Mouse (Mus musculus) midbrain, embryonic 10.5 days (tissue): Measurements from ENCODE around the gene Tap2. TPM values are rescaled to one million over a fixed set of nuclear protein-coding genes. Genes with fewer than 3 reads are reported as not detected.
"Not testable (repeated sequence)": the region's sequence is repeated elsewhere in the genome, so short reads cannot be mapped to it uniquely, and the experiment has no call there.

Source experiments
- DNase-seq: peaks from one replicate; pipeline ENCODE4 v3.0.0-alpha.2; 2017; ENCODE audit warnings: low spot score
- H3K27ac ChIP-seq: fragments of 300-500 bp; sonication (generic); replicated peaks from 2 replicates; pipeline ENCODE4 v1.5.1; 2016; ENCODE audit warnings: mild to moderate bottlenecking
- H3K27me3 ChIP-seq: fragments of 300-500 bp; sonication (generic); 2 replicates; pipeline ENCODE4 v1.6.1; 2016; ENCODE audit warnings: low read depth, mild to moderate bottlenecking; ENCODE audit not compliant: poor library complexity, severe bottlenecking
- H3K36me3 ChIP-seq: fragments of 300-500 bp; sonication (generic); 2 replicates; pipeline ENCODE4 v1.6.1; 2016; ENCODE audit warnings: mild to moderate bottlenecking, moderate library complexity
- H3K4me1 ChIP-seq: fragments of 300-500 bp; sonication (generic); 2 replicates; pipeline ENCODE4 v1.6.1; 2016
- H3K4me3 ChIP-seq: fragments of 300-500 bp; sonication (generic); 2 replicates; pipeline ENCODE4 v1.5.1; 2016; ENCODE audit warnings: mild to moderate bottlenecking, moderate library complexity
- H3K9me3 ChIP-seq: fragments of 300-500 bp; sonication (generic); replicated peaks from 2 replicates; pipeline ENCODE4 v1.6.1; 2016; ENCODE audit warnings: mild to moderate bottlenecking
- WGBS: fragments of 180-500 bp; shearing (Covaris S2); methylation state at CpG from one replicate; pipeline ENCODE4 v1.1.7; 2016; 5-methylcytosine and 5-hydroxymethylcytosine counted together
- polyA plus RNA-seq: library from polyadenylated mRNA; unstranded; fragments of >200 nt; fragmentation: Nextera tagmentation; extraction: Ambion mirVana; gene quantifications from 2 replicates; pipeline ENCODE4 v1.2.1, GENCODE M21; 2016

The Tap2 gene
- polyA plus RNA-seq, 1 experiment from 2014 or later = 0.53 TPM

DNA sequence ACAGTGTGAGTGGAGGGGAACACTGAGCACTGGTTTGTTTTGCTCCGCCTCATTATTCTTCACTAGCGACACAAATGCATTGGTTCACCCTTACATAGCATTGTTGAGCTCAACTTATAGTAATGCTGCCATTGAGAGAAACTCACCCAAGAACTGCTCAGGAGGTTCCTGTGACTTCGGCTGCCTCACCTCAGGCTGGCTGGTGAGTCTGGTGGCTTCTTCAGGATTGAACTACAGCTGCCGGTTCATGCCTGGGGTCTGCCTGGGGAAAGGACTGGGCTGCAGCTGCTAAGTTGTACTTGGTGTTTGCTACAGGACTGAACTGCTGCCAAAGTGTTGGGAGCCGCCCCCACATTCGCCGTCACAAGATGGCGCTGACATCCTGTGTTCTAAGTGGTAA lies 22.1 kb downstream of the Tap2 start:
- DNase-seq = no peak
- Histone ChIP-seq H3K4me1 (no peaks in the 10 kb centered on the region), H3K36me3 (no peaks in the 10 kb centered on the region), H3K27me3 (no peaks in the 10 kb centered on the region), H3K9me3 (peaks cover 15% of the 10 kb centered on the region), H3K4me3 (no peak overlapping the region), H3K27ac (no peak overlapping the region)
- WGBS = 94% methylated on average over 8 of the region's 8 CpGs

GRCm38 (mm10) chr17:34225911-34226310 lies 22.6 kb downstream of the Tap2 start:
- WGBS = 99% methylated on average over 15 of the region's 23 CpGs
- not testable (repeated sequence) for H3K4me3 ChIP-seq, H3K27ac ChIP-seq, H3K36me3 ChIP-seq, H3K27me3 ChIP-seq, H3K4me1 ChIP-seq, DNase-seq
- H3K9me3 ChIP-seq = peaks cover 15% of the 10 kb centered on the region

- H3K4me3 ChIP-seq, H3K27ac ChIP-seq, H3K4me1 ChIP-seq, H3K27me3 ChIP-seq, H3K9me3 ChIP-seq, H3K36me3 ChIP-seq, DNase-seq: not testable (repeated sequence)
- 94% methylated on average over 9 of the region's 9 CpGs for WGBS
These were observed 27.6 kb downstream of the Tap2 start for GRCm38 (mm10) chr17:34230971-34231370.

- WGBS = 82% methylated on average over 6 of the region's 7 CpGs
- not testable (repeated sequence) for DNase-seq, H3K4me1 ChIP-seq
These were observed 28.7 kb downstream of the Tap2 start for GRCm38 (mm10) chr17:34232021-34232420.

DNA sequence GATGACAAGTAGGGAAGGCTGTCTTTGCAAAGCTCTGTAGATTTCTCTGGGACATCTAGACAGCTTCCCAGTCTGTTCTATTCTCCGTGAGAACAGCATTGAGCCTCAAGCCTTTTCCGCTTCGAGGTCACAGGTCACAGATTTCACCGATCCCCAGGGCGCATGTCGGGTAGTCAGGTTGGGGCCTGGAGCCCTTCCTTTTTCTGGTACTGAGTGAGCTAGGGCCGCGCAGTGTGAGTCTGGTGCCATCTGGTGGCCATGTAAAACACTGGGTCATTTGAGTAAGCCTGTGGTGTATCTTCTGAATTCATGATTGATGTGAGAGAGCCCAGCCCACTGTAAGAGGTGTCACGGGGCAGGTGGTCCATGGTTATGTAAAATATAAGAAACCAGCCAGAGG lies 31.6 kb downstream of the Tap2 start:
- H3K9me3 ChIP-seq = no peaks in the 10 kb centered on the region

More at GRCm38 (mm10) chr17:34232021-34232420, 28.7 kb downstream of the Tap2 start:
- not testable (repeated sequence) for H3K9me3 ChIP-seq, H3K36me3 ChIP-seq, H3K4me3 ChIP-seq, H3K27ac ChIP-seq, H3K27me3 ChIP-seq

GRCm38 (mm10) chr17:34236691-34237090 lies 33.4 kb downstream of the Tap2 start:
- WGBS = 86% methylated on average over 5 of the region's 5 CpGs
- DNase-seq = no peak
- no peaks in the 10 kb centered on the region for H3K36me3 ChIP-seq
- no peak overlapping the region for H3K4me3 ChIP-seq
- H3K4me1 ChIP-seq = no peaks in the 10 kb centered on the region
- H3K27ac ChIP-seq = no peak overlapping the region
- no peaks in the 10 kb centered on the region for H3K27me3 ChIP-seq
- peaks cover 5% of the 10 kb centered on the region; the same call in 1 of the 2 replicates for H3K9me3 ChIP-seq

More for the DNA sequence above, 31.6 kb downstream of the Tap2 start:
- Histone ChIP-seq H3K4me3 (no peak overlapping the region), H3K27ac (no peak overlapping the region), H3K4me1 (no peaks in the 10 kb centered on the region), H3K27me3 (no peaks in the 10 kb centered on the region), H3K36me3 (no peaks in the 10 kb centered on the region)
- 61% methylated on average over 9 of the region's 9 CpGs for WGBS
- peak; percentile 42 for DNase-seq

DNA sequence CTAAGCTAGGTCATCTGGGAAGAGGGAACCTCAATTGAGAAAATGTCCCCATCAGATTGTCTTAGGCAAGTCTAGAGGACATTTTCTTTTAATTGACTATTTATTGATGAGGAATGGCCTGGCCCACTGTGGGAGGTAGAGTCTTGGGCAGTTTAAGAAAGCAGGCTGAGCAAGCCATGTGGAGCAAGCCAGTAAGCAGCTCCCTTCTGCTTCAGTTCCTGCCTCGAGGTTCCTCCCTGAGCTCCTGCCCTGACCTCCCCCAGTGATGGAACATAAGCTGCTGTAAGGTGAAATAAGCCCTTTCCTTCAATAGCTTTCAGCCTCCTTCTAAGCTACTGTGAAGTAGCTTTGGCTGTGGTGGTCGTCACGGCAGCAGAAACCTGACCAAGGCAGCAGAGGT lies 34.4 kb downstream of the Tap2 start:
- no peak for DNase-seq
- Histone ChIP-seq H3K4me1 (no peaks in the 10 kb centered on the region), H3K27me3 (no peaks in the 10 kb centered on the region), H3K4me3 (no peak overlapping the region), H3K9me3 (peaks cover 6% of the 10 kb centered on the region), H3K27ac (no peak overlapping the region), H3K36me3 (no peaks in the 10 kb centered on the region)
- 86% methylated on average over 3 of the region's 3 CpGs for WGBS

GRCm38 (mm10) chr17:34238706-34239105 lies 35.4 kb downstream of the Tap2 start, which contains the start of gene H2-Ob:
Gene H2-Ob, plus strand, starts transcription at chr17:34238903.
- WGBS = 64% methylated on average over 3 of the region's 3 CpGs
- no peak within 1 kb of the TSS for H3K27ac ChIP-seq
- no peaks in the 10 kb centered on the region for H3K27me3 ChIP-seq
- peaks cover 6% of the 10 kb centered on the region for H3K9me3 ChIP-seq
- H3K4me1 ChIP-seq = no peaks in the 10 kb centered on the region
- no peak for DNase-seq
- H3K36me3 ChIP-seq = no peaks in the 10 kb centered on the region
- H3K4me3 ChIP-seq = no peak within 1 kb of the TSS

- Histone ChIP-seq H3K4me1 (no peaks in the 10 kb centered on the region), H3K9me3 (peaks cover 6% of the 10 kb centered on the region), H3K4me3 (no peak overlapping the region), H3K27ac (no peak overlapping the region), H3K36me3 (no peaks in the 10 kb centered on the region), H3K27me3 (no peaks in the 10 kb centered on the region)
- 78% methylated on average over 10 of the region's 10 CpGs for WGBS
- DNase-seq = no peak
These were observed 36.3 kb downstream of the Tap2 start for GRCm38 (mm10) chr17:34239601-34240041.

DNA sequence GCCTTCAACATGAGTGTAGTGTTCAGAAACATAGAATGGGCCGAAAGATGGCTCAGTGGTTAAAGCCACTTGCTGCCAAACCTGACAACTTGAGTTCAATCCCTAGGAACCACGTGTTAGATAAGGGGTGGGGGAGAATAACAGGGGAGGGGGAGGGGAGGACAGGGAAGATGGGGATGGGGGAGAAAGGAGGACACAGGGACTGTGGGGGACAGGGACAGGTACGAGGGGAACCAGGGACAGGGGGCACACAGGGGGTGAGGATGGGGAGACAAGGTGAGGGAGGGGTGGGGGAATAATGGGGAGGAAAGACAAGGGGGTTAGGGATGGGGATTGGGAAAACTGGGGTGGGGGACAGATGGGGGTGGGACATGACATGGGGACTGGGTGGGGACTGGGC lies 37.0 kb downstream of the Tap2 start:
- Histone ChIP-seq H3K27me3 (no peaks in the 10 kb centered on the region), H3K9me3 (peaks cover 6% of the 10 kb centered on the region), H3K27ac (no peak overlapping the region), H3K36me3 (no peaks in the 10 kb centered on the region), H3K4me1 (no peaks in the 10 kb centered on the region), H3K4me3 (no peak overlapping the region)
- DNase-seq = no peak
- 66% methylated on average over 3 of the region's 3 CpGs for WGBS

DNA sequence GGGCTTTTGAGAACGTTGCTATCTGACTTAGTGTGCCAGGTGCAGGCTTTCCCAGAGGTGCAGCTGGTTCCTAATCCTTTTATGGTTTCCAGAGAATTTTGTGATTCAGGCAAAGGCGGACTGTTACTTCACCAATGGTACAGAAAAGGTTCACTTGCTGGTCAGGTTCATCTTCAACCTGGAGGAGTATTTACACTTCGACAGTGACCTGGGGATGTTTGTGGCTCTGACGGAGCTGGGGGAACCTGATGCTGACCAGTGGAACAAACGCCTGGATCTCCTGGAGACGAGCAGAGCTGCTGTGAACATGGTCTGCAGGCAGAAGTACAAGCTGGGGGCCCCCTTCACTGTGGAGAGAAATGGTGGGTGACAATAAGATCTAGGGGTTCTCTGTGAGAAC lies 37.6 kb downstream of the Tap2 start:
- H3K4me3 ChIP-seq = no peak overlapping the region
- H3K9me3 ChIP-seq = peaks cover 6% of the 10 kb centered on the region
- no peaks in the 10 kb centered on the region for H3K36me3 ChIP-seq
- DNase-seq = no peak
- no peaks in the 10 kb centered on the region for H3K4me1 ChIP-seq
- H3K27me3 ChIP-seq = no peaks in the 10 kb centered on the region
- WGBS = 84% methylated on average over 6 of the region's 6 CpGs
- H3K27ac ChIP-seq = no peak overlapping the region

DNA sequence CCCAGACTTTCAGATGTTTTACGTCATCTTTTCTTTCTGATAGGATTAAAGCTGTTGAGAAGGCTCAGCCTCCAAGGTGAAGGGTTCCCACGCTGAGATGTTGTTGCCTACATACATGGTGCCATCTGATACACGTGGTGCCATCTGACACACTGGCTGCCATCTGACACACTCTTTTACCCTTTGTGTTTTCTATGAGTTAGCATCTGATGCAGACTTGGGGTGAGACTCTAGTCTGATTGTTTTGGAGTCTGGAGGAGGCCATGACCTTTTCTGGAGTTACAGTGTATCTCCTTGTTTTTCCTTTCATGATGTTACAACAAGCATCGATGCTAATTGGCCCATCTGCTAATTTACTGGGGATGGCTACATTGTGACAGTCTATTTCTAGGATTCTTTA lies 41.3 kb downstream of the Tap2 start:
- Histone ChIP-seq H3K4me3 (no peak overlapping the region), H3K9me3 (peaks cover 6% of the 10 kb centered on the region), H3K27me3 (no peaks in the 10 kb centered on the region), H3K4me1 (peaks cover 5% of the 10 kb centered on the region; the same call in 1 of the 2 replicates), H3K27ac (no peak overlapping the region), H3K36me3 (no peaks in the 10 kb centered on the region)
- no peak for DNase-seq
- 82% methylated on average over 4 of the region's 4 CpGs for WGBS

- Histone ChIP-seq H3K27me3 (no peaks in the 10 kb centered on the region), H3K4me1 (peaks cover 5% of the 10 kb centered on the region; the same call in 1 of the 2 replicates), H3K9me3 (no peaks in the 10 kb centered on the region; the same call in 1 of the 2 replicates), H3K4me3 (no peak overlapping the region), H3K36me3 (no peaks in the 10 kb centered on the region), H3K27ac (no peak overlapping the region)
- DNase-seq = no peak
- 82% methylated on average over 3 of the region's 3 CpGs for WGBS
These were observed 43.7 kb downstream of the Tap2 start for GRCm38 (mm10) chr17:34247047-34247446.

DNA sequence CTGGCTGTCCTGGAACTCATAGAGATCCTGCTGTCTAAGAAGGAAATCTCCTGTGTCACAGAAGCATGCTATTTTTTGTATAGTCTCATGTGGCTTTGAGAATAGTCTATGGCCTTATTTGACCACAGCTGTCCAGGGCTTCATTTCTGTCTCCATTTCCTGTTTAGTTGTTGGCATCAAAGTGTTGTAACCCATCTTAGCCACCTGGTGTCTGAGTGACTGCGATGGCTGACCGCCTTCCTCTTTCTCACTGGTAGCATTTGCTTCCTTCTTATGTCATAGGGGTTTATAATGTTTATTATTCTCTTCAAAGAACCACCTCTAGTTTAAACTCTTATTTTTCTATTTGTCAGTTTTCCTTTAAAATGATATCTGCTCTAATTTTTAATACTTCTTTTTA lies 45.4 kb downstream of the Tap2 start:
- DNase-seq = no peak
- Histone ChIP-seq H3K36me3 (no peaks in the 10 kb centered on the region), H3K4me1 (peaks cover 5% of the 10 kb centered on the region; the same call in 1 of the 2 replicates), H3K27me3 (no peaks in the 10 kb centered on the region), H3K4me3 (no peak overlapping the region), H3K9me3 (no peaks in the 10 kb centered on the region), H3K27ac (no peak overlapping the region)
- 79% methylated on average over 2 of the region's 2 CpGs for WGBS
